Mouse (Mus musculus) spleen, embryonic (tissue): ENCODE data around the gene Eef1akmt2.

Experiments
- CTCF ChIA-PET: fragments of 350-600 bp; sonication (Branson Sonifier 250); formaldehyde crosslinking; loops from one replicate; lab custom pipeline; 2022; lab: Charles Lee

Gene Eef1akmt2

GRCm38 (mm10) chr7:132811716-132812618 is 40.5 kb downstream of the Eef1akmt2 start:
- CTCF ChIA-PET = interaction anchor here (0.7 to 1.1 kb wide), 5 partner anchors 22 to 181 kb away, joined by 3 to 5 read pairs (median 3); no protein-coding TSS in a partner anchor

- CTCF ChIA-PET = interaction anchor here (0.7 to 1.8 kb wide), 4 partner anchors 40 to 155 kb away, joined by 3 to 8 read pairs (median 4); no protein-coding TSS in a partner anchor
Measured at GRCm38 (mm10) chr7:132810879-132811278, 41.6 kb downstream of the Eef1akmt2 start.

GRCm38 (mm10) chr7:132810368-132810767 is 42.1 kb downstream of the Eef1akmt2 start:
- CTCF ChIA-PET = interaction anchor here (0.7 to 1.8 kb wide), 3 partner anchors 116 to 155 kb away, joined by 3 to 8 read pairs (median 4); no protein-coding TSS in a partner anchor

GRCm38 (mm10) chr7:132809721-132810120 is 42.8 kb downstream of the Eef1akmt2 start:
- CTCF ChIA-PET = interaction anchor here (1.8 kb wide), 1 partner anchor 151 kb away, joined by 8 read pairs; no protein-coding TSS in a partner anchor

GRCm38 (mm10) chr7:132808841-132809682 is 43.4 kb downstream of the Eef1akmt2 start:
- CTCF ChIA-PET = interaction anchor here (0.5 kb wide), 1 partner anchor 921 kb away, joined by 5 read pairs; no protein-coding TSS in a partner anchor

- CTCF ChIA-PET = no interaction called here
Measured at GRCm38 (mm10) chr7:132808051-132808796, 44.2 kb downstream of the Eef1akmt2 start.

- CTCF ChIA-PET = no interaction called here
Measured at GRCm38 (mm10) chr7:132806926-132807857, 45.3 kb downstream of the Eef1akmt2 start.

- CTCF ChIA-PET = no interaction called here
Measured at GRCm38 (mm10) chr7:132806286-132806685, 46.2 kb downstream of the Eef1akmt2 start.

- CTCF ChIA-PET = no interaction called here
Measured at GRCm38 (mm10) chr7:132804951-132805350, 47.5 kb downstream of the Eef1akmt2 start.

- CTCF ChIA-PET = no interaction called here
Measured at GRCm38 (mm10) chr7:132804461-132804860, 48.0 kb downstream of the Eef1akmt2 start.

- CTCF ChIA-PET = no interaction called here
Measured at GRCm38 (mm10) chr7:132803962-132804361, 48.5 kb downstream of the Eef1akmt2 start.

- CTCF ChIA-PET = no interaction called here
Measured at GRCm38 (mm10) chr7:132803336-132803735, 49.1 kb downstream of the Eef1akmt2 start.

- CTCF ChIA-PET = no interaction called here
Measured at GRCm38 (mm10) chr7:132802691-132803090, 49.8 kb downstream of the Eef1akmt2 start.

- CTCF ChIA-PET = interaction anchor here (0.6 kb wide), 1 partner anchor 47 kb away, joined by 5 read pairs; no protein-coding TSS in a partner anchor
Measured at GRCm38 (mm10) chr7:132802066-132802465, 50.4 kb downstream of the Eef1akmt2 start.

- CTCF ChIA-PET = interaction anchor here (0.6 kb wide), 1 partner anchor 47 kb away, joined by 5 read pairs; no protein-coding TSS in a partner anchor
Measured at GRCm38 (mm10) chr7:132801509-132801908, 51.0 kb downstream of the Eef1akmt2 start.

GRCm38 (mm10) chr7:132800868-132801267 is 51.6 kb downstream of the Eef1akmt2 start:
- CTCF ChIA-PET = interaction anchor here (0.7 kb wide), 1 partner anchor 16 kb away, joined by 7 read pairs; no protein-coding TSS in a partner anchor

GRCm38 (mm10) chr7:132799119-132800016 is 53.1 kb downstream of the Eef1akmt2 start:
- CTCF ChIA-PET = interaction anchor here (0.6 kb wide), 1 partner anchor 26 kb away, joined by 4 read pairs; no protein-coding TSS in a partner anchor

GRCm38 (mm10) chr7:132795141-132795540 is 57.3 kb downstream of the Eef1akmt2 start:
- CTCF ChIA-PET = interaction anchor here (0.5 kb wide), 1 partner anchor 108 kb away, joined by 4 read pairs; no protein-coding TSS in a partner anchor
